Mouse (Mus musculus): ENCODE data around the gene Dync1i1. TPM values are rescaled to one million over a fixed set of nuclear protein-coding genes. Genes with fewer than 3 reads are reported as not detected.
A peak's percentile ranks its signal among the peaks of the same experiment; 100 is the strongest.

The Dync1i1 gene
- polyA plus RNA-seq, 1 experiment = 1.0 TPM

GRCm38 (mm10) chr6:5762943-5763342, 37.5 kb downstream of the Dync1i1 start:
- no peak for DNase-seq (ENCODE audit: low read depth, low spot score)
- 45% methylated on average over 2 of the region's 2 CpGs for WGBS

GRCm38 (mm10) chr6:5768576-5768975, 43.1 kb downstream of the Dync1i1 start:
- no peak for DNase-seq (ENCODE audit: low read depth, low spot score)
- WGBS = 56% methylated on average over 1 of the region's 1 CpGs

GRCm38 (mm10) chr6:5770283-5770682, 44.8 kb downstream of the Dync1i1 start:
- WGBS = 83% methylated on average over 4 of the region's 4 CpGs
- no peak for DNase-seq (ENCODE audit: low read depth, low spot score)

GRCm38 (mm10) chr6:5775461-5775860, 50.0 kb downstream of the Dync1i1 start:
- no peak for DNase-seq (ENCODE audit: low read depth, low spot score)
- 85% methylated on average over 3 of the region's 3 CpGs for WGBS

- WGBS = 70% methylated on average over 6 of the region's 6 CpGs
- no peak for DNase-seq (ENCODE audit: low read depth, low spot score)
Measured at GRCm38 (mm10) chr6:5781752-5782151, 56.3 kb downstream of the Dync1i1 start.

- 95% methylated on average over 14 of the region's 14 CpGs for WGBS
- no peak for DNase-seq (ENCODE audit: low read depth, low spot score)
Measured at GRCm38 (mm10) chr6:5783830-5784229, 58.4 kb downstream of the Dync1i1 start.

GRCm38 (mm10) chr6:5790607-5791006, 65.2 kb downstream of the Dync1i1 start:
- 49% methylated on average over 7 of the region's 7 CpGs for WGBS
- DNase-seq (ENCODE audit: low read depth, low spot score) = no peak

GRCm38 (mm10) chr6:5794106-5794753, 68.8 kb downstream of the Dync1i1 start:
- WGBS = 18% methylated on average over 5 of the region's 5 CpGs
- DNase-seq (ENCODE audit: low read depth, low spot score) = peak; percentile 85

GRCm38 (mm10) chr6:5795314-5795713, 69.9 kb downstream of the Dync1i1 start:
- whole genome bisulfite sequencing = 58% methylated on average over 2 of the region's 2 CpGs

GRCm38 (mm10) chr6:5802124-5802839, 76.8 kb downstream of the Dync1i1 start:
- peak; percentile 57 for DNase-seq (ENCODE audit: low read depth, low spot score)
- WGBS = 37% methylated on average over 6 of the region's 6 CpGs

More at GRCm38 (mm10) chr6:5795314-5795713, 69.9 kb downstream of the Dync1i1 start:
- DNase-seq (ENCODE audit: low read depth, low spot score) = no peak

- 30% methylated on average over 11 of the region's 11 CpGs for WGBS
- no peak for DNase-seq (ENCODE audit: low read depth, low spot score)
Measured at GRCm38 (mm10) chr6:5802840-5803491, 77.5 kb downstream of the Dync1i1 start.

GRCm38 (mm10) chr6:5808008-5808421, 82.6 kb downstream of the Dync1i1 start:
- WGBS = 64% methylated on average over 3 of the region's 3 CpGs
- DNase-seq (ENCODE audit: low read depth, low spot score) = no peak

GRCm38 (mm10) chr6:5812076-5812475, 86.6 kb downstream of the Dync1i1 start:
- WGBS = 24% methylated on average over 1 of the region's 1 CpGs
- DNase-seq (ENCODE audit: low read depth, low spot score) = no peak

- WGBS = 33% methylated on average over 3 of the region's 3 CpGs
- no peak for DNase-seq (ENCODE audit: low read depth, low spot score)
Measured at GRCm38 (mm10) chr6:5819674-5820073, 94.2 kb downstream of the Dync1i1 start.

GRCm38 (mm10) chr6:5825461-5825860, 100.0 kb downstream of the Dync1i1 start:
- DNase-seq (ENCODE audit: low read depth, low spot score) = peak; percentile 83
- WGBS = 21% methylated on average over 3 of the region's 3 CpGs

GRCm38 (mm10) chr6:5827064-5827463, 101.6 kb downstream of the Dync1i1 start:
- 71% methylated on average over 4 of the region's 4 CpGs for WGBS
- no peak for DNase-seq (ENCODE audit: low read depth, low spot score)

- 24% methylated on average over 14 of the region's 14 CpGs for WGBS
- peak; percentile 68 for DNase-seq (ENCODE audit: low read depth, low spot score)
Measured at GRCm38 (mm10) chr6:5828409-5828974, 103.1 kb downstream of the Dync1i1 start.

GRCm38 (mm10) chr6:5829148-5829547, 103.7 kb downstream of the Dync1i1 start:
- DNase-seq (ENCODE audit: low read depth, low spot score) = no peak
- 17% methylated on average over 9 of the region's 9 CpGs for WGBS

- 80% methylated on average over 2 of the region's 2 CpGs for WGBS
Measured at GRCm38 (mm10) chr6:5830717-5831116, 105.3 kb downstream of the Dync1i1 start.

GRCm38 (mm10) chr6:5831233-5831632, 105.8 kb downstream of the Dync1i1 start:
- no peak for DNase-seq (ENCODE audit: low read depth, low spot score)
- WGBS = 86% methylated on average over 3 of the region's 3 CpGs

More at GRCm38 (mm10) chr6:5830717-5831116, 105.3 kb downstream of the Dync1i1 start:
- no peak for DNase-seq (ENCODE audit: low read depth, low spot score)
